Mouse (Mus musculus): ENCODE measurements around the gene Marc1.

Gene Marc1

DNA sequence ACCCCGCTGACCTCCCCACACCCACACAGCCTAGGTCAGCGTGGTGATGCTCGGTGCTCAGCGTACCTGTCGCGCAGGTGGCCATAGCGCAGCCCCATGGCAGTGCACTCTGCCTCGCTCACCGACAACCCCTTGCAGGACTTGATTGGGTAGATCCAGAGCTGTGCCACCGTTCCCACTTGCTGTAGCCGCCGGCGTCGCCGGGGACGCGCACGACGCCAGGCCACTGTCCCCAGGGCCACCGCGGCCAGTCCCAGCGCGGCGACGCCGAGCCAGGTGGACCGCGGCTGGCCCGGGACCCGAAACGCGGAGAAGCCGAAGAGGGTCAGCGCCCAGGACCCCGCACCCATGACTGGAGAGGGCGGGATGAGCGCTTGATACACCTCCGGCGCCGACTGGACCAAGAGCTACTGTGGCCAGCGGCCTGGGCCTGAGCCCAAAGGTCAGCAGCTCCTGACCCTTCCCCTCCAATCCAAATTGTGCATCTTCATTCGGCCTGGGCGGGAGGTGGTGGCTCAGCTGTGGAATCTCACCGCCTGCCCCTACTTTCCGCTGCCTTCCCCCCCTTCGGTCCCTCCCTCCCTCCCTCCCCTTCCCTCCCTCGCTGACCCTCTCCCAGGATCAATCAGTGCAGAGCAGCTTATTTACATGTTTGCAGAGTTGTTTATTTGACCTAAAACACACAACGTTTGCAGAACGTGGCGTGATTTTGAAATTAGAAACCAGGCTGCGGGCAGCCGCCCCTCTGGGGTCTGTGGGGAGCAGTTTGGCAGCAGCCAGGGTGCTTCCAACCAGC, at the start of gene Marc1:
Gene Marc1 (minus strand): TSS at position 534 of the 796 bp plus-strand sequence.
- no peak for DNase-seq (ENCODE audit: low read depth, low spot score)

DNA sequence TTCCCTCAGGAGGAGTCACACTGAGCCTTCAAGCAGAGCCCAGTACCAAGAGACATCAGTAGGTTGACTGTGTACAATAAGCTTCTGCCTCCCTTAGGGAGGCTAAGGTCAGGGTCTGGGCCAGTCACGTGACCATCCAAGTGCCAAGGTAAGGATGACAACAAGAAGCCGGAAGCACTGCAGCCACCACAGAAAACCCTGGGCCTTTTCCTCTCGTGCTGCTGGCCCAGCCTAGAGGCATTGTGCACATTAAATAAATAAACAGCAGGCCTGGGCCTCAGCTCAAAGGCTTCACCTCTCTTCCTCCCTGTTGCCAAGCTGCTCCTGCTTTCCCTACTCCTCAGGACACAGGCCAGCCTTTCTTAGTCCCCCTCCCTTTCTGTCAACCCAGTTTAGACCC, 49.2 kb upstream of the Marc1 start:
- DNase-seq (ENCODE audit: low read depth, low spot score): no peak

DNA sequence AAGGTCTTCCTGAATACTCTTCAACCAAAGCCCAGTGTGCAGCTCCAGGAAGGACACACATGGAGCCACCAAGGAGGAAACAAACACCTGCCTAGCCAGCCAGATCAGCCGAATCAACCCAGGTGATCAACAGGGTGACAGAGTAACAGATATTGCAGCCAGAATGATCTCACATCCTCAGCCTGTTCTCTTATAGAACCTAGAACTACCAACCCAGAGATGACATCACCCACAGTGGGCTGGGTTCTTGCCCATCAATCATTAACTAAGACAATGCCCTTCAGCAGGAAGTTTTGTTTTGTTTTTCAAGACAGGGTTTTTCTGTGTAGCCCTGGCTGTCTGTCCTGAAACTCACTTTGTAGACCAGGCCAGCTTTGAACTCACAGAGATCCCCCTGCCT, 47.1 kb upstream of the Marc1 start:
- no peak for DNase-seq (ENCODE audit: low read depth, low spot score)

DNA sequence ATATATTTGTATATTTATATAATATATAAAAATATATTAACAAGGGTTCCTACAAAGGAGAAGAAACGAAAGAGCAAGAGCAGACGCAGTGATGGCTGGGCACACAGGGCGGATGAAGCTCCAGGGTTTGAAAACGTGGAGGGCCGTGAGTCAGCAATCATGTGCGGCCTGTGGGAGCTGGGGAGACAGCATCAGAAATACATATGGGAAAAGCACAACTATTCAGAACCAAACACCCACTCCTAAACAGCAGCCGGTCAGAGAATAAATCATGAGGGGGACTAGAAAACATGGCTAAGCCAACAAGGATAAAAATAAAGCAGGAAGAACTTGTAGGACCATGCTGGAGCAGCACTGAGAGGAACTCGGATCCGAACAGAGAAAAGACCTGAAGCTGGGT, 46.1 kb upstream of the Marc1 start:
- no peak for DNase-seq (ENCODE audit: low read depth, low spot score)

DNA sequence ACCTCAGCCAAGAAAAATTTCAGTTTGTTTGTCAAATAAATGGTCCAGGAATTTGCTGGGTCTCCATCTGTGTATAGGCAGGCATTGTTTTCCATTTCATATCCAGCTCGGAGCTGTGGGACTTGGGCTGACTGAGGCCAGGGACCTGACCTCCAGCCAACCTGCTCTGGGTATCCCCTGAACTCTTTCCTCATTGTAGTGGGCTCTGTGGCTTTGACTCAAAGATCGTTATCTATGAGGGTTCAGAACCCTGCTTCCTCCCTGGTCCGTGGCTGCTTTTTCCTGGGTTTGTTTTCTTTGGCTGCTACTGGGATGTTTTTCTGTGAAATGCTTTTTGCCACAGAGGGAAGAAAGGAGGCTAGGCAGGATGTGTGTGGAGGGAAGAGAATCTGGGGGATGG, 42.8 kb upstream of the Marc1 start:
- DNase-seq (ENCODE audit: low read depth, low spot score): no peak

DNA sequence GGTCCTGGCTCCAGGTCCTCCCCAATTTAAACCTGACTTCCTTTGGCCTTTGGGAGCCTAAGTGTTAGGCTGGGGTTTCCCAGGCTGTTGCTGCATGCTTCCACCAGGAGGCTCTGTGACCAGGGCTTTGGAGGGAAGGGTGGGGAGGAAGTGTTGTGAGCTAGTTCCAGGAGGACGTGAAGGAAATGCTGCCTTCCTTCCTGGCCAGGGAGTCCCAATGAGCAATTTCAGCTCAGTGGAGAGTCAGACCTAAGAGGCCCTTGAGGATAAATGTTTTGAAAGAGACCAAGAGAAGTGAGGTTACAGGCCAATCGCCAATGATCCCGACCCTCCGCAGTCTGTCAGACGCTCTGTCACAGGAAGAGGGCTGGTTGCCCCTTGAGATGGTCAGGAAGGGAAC, 42.2 kb upstream of the Marc1 start:
- no peak for DNase-seq (ENCODE audit: low read depth, low spot score)

DNA sequence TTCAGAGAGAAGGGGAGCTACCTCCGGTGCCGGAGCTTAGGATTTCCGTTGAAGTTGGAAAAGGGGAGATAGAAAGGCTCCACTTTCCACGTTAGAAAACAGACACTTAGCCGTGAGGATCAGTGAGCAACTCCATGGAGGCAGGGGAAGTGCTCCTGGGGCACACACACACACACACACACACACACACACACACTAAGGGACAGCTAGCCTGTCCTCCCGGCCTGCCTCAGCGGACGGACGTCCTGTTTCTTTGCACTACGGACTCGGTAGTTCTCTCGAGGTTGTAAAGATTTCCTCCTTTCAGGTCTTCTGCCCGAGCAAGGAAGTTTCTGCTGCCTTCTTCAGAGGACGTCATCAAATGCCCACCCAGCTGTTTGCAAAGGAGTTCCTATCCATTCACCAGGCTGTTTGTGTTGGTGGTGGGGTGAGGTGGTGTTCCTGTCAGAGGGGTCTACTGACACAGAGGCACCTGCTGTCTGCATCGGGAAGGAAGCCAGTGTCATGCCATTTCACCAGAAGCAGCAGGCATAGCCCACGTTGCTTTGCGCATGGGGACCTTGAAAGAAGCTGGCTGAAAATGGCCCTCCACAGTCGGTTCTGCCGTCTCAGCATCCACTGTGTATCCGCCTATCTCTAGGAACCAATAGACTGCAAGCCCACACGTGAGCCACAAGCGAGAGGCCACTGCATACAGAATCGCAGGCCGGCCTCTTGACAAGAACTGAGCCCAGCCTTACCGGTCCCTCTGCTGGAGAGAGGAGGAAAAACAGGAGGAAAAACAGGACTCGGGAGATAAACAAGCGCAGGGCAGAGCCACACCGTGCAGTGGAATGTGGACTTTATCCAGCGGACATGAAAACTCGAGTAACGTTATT, 40.9 kb upstream of the Marc1 start:
- DNase-seq (ENCODE audit: low read depth, low spot score): peak; percentile 50

DNA sequence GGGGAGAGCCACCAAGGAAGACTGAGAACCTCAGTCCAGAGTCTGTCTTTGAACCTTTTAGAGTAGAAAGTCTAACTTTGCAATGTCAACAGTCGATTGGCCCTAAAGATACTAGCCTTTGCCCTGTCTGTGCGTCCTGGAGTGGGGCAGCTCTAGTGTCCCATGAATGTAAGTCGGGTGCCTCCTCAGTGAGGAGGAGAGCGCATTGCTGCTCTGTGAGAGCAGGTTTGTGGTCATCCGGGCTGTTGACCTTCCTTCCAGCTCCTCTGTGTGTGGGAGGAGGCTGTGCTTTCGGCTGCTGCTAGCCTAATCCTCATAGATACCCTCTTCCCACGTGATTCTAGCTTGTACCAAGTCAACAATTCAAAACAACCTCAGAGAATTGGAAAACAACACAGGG, 40.1 kb upstream of the Marc1 start:
- no peak for DNase-seq (ENCODE audit: low read depth, low spot score)

DNA sequence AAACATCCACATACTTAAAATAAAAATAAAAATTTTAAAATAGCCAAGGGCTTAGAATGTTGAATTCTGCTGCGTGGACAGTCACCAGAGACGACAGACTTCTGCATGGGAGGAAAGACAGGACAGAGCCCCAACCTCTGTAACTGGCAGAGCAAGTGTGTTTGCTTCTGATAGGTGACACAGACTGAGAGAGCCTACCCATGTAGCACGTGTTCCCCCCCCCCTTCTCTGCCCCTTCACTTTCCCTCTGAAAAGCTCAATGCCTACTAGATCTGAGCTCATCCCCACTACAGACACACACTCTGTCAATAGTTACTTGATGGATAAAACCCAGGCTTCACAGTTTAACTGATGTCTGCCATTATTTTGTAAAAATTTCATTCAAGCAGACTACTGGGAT, 35.9 kb upstream of the Marc1 start:
- DNase-seq (ENCODE audit: low read depth, low spot score): no peak

DNA sequence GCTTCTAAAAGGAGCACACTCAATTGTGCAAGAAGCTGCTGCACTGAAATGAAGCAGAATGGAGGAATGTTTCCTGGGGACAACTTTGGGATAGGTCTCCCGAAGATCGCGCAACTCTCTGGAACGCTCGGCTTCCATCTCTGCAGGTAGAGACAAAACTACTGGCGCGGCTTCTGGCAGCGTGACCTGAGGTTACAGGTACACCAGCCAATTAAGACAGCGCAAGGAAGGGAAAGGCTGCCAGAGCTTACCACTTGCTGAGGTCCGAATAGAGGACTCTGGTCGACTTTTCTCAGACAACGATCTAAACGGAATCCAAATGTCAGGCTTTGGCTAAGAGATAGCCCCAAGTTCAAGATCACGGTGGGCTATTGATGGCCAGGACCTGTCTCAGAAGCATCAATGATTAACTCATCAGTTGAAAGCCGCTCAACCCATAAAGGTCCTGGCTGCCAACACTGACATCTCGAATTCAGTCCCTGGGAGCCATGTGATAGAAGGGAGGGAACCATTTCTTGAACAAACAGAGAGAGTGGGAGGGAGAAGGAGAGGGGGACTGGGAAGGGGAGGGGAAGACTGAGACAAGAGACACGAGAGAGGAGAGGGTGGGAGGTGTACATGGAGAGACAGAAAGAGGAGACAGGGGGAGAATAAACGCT, 35.1 kb upstream of the Marc1 start, which contains the start of gene Marc2:
Gene Marc2 (minus strand): TSS at position 360 of the 659 bp plus-strand sequence.
- no peak for DNase-seq (ENCODE audit: low read depth, low spot score)

DNA sequence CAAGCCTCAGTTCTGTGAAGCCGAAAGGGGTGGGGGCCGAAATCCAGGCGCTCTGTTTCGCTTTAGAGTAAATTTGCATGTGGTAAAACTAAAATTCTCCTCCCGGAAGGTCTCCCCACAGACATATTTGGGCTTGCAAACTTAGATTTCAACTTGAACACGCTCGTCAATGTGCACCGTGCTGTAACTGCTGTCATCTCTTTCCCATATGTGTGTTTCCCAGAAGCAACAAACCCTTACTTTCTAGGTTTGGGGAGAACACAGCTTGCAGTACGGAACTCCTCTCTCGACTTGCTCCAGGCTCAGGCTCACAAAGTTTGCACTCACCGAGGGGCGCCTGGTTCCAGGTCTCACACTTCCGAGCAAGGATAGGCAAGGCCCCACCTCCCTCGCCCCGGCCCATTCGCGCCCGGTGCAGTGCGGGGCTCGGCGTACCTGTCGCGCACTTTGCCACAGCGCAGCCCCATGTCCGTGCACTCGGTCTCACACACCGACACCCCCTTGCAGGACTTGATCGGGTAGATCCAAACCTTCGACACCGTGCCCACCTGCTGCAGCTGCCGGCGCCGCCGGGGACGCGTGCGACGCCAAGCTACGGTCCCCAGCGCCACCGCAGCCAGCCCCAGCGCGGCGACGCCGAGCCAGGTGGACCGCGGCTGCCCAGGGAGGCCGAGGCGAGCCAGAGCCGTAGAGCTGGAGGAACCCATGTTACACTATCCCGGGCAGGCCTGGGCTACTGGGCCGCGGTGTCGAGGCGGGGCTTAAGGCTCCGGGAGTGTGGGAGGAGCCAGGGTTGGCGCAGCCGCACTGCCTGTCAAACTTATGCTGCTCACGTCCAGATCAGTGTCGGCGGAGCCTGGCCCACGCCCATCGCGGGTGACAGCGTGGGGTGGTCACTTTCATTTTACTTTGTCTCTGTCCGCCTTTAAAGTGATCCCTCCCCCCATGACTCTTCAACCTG, 34.3 kb upstream of the Marc1 start:
- peak; percentile 65 for DNase-seq (ENCODE audit: low read depth, low spot score)

DNA sequence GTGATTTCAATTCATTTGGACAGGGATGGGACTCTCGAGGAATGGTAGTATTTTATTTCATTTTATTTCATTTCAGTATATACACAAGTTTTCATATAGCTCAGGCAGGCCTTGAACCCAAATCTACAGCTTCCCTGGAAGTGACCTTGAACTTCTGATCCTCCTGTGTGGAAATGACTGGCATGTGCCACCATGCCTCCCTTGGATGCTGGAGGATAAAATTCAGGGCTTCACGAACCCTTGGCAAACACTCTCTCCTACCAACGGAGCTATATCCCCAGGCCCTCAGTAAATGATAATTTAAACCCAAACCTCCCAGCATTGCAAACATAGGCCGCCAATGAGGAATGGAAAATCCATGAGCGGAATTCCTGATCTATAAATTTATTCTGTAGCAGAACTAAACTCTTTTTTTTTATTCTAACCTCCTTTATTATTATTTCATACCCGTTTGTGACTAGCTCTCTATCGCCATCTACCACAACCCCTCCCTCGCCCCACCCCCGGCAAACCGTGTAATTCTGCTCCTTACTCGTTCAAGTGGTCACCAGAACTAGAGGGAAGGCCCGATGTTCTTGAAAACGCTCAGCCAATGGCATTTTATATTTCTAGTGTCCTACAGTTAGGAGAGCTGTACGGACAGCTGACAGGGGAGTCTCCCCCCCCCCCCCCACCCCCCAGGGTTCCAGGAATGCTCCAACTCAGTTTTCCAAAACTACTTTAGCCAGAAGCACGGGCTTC, 33.4 kb upstream of the Marc1 start:
- no peak for DNase-seq (ENCODE audit: low read depth, low spot score)

DNA sequence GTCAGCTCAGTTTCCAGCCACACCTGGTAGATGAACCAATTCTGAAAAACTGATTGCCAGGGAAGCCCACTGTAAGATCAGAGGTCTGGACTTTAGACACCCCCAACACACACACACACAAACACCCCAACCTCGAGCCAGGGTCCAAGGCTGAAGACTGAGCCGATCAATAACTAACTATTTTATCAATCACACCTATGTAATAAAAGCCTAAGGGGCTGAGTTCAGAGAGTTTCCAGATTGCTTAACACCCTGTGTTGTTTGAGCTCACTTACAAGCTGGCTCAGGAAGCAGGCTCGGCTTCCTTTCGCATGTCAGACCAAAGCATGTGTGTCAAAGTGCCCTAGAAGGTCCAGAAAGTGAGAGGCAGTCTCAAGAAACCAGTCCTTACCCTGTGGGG, 26.5 kb upstream of the Marc1 start:
- DNase-seq (ENCODE audit: low read depth, low spot score): no peak

DNA sequence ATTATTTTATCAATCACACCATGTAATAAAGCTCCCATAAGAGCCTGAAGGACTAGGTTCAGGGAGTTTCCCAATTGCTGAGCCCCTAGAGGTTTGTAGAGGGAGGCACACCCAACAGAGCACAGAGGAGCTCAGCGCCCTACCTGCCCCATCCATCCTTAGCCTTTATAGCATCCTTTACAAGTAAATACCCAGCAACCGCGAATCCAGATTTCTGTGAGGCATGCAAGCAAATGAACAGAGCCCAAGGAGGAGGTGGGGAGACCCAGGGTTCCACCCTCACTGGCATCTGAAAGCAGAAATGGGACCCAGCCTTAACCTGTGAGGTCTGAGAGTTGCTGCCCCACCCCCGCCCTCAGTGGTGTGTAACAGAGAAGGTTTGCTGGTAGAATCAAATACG, 25.2 kb upstream of the Marc1 start:
- DNase-seq (ENCODE audit: low read depth, low spot score): no peak

DNA sequence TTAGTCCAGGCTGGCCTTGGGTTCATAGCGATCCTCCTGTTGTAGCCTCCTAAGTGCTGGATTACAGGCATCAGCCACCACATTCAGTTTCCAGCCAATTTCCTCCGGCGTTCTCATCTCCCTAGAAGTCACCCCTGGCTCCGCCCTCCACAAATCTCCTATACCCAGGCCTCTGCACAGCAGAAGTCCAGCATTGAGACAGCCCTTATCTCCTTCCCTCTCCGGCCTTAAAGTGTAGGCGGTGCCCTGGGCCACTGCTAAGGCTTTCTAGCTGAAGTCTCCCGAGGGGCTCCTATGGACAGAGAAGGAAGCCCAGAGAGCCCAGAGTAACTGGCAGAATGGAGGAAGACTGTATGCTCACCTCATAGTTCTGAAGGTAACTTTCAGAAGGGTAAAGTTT, 22.4 kb upstream of the Marc1 start:
- DNase-seq (ENCODE audit: low read depth, low spot score): no peak

DNA sequence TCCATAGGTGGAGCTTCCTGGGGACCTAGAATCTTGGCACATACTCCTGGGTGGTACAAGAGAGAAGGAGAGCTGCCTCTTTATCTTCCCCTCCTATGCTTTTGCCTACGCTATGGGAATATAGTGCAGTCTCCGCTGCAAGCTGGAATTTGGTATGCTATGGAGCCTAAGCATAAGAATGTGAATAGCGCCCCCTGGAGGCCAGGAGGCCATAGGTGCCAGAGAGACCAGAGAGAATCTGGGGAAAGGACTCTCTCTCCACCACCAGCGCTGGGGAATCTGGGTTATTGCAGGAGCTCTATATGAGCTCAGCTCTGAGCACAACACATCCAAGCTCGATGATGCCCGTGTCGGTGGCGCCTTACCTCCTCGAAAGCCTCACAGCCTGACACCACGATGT, 21.1 kb upstream of the Marc1 start:
- DNase-seq (ENCODE audit: low read depth, low spot score): no peak

DNA sequence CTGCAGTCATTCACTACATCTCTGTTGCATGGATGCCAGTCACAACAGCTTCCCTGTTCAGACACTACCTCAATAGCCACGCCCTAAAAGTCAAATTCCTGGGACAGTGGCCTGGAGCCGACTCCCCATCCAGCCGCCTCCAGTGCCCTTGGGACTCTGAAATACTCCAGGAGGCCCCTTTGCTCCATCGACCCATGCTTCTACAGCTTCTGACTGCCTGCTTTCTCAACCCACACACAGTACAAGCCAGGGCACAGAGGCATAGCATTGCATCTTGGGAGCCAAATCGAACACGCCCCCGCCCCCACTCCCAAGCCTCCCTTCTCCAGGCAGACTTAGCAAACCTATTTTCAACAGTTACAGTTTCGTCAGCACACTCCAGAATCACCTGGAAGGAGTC, 18.8 kb upstream of the Marc1 start:
- no peak for DNase-seq (ENCODE audit: low read depth, low spot score)

DNA sequence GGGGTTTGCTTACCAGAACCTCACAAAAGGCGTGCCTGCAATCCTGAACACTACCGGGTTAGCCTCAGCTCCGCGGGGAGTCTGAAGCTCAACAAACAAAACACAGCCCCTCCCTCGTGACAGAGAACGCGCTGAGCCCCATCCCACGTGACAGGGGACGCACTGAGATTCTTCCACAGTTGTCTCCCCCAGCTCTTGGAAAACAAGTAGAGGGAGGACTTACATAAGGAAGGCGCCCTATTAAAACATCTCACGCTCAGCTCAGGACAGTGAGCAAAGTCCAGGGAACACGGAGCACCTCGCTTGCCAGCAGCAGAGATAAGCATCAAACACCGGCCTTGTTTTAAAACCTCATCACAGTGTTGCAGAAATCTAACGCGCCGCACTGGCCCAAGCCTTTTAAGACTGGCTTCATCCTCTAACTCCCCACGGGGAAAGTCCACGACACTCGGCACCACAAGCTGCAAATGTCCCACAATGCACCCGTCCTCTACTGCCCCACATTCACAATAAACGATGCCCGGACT, 16.1 kb upstream of the Marc1 start:
- DNase-seq (ENCODE audit: low read depth, low spot score): no peak

DNA sequence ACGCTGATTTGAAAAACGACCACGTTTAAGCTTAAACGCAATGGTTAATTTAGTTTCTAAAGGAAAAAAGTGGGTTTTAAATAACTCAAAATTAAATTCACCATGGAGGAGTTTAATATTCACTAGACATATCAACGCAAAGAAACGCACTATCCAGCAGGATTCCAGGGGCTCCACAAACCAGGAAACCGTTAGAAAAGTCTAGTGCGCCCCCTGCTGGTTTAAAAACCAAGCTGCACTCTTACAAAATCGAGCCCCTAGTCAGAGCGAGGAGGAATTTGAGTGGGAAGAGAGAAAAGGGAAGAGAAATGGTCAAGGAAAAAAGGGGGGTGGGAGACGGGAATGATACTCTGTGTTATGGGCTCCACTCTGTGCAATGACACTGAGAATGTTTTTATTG, 14.0 kb upstream of the Marc1 start:
- no peak for DNase-seq (ENCODE audit: low read depth, low spot score)

DNA sequence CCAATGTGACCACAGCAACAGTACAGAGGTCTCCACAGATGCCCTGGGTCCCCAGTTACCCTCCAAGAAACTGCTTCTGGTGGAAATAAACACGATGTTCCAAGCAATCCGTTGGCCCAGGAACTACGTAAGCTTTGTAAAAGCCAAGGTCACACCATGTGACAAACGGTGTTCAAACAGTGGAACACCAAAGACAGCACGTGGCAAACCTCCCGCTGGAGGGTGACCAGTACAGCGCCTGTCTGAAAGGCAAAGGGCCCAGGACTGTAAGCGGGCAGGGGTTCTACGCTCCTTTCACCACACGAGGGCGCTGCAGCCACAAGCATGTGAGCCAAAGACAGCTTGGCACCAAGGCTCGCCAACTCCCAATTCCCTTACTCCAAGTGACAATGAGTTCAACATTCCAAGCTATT, 13.3 kb upstream of the Marc1 start:
- no peak for DNase-seq (ENCODE audit: low read depth, low spot score)
